ENCODE assay signal across 14 mouse cellular contexts in the genomic region with DNA sequence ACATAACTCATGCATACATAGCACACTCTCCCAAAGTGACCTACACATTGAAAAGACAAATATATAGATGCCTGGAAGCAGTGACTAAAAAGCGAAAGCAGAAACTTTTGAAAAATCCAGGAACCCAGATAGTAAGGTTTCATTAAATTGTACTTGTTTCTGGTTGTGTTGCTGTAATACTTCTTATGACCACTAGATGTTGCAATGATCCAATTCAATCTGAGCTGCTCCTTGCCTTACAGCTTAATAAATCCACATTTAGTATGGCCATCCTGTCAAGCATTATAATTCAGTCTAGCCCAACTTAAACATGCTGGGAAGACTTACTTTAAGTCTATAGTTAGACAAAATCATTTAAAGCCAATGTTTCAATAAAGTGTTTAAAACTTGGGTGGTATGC. TPM values are rescaled to one million over a fixed set of nuclear protein-coding genes. Genes with fewer than 3 reads are reported as not detected.
DNase-seq lines count a peak whose midpoint lies in the region; ATAC-seq and TF ChIP-seq lines count a peak whose summit lies in the region.
"Had no signal": no experiment of that assay in that cellular context is flagged by ENCODE, and none has a peak within 500 bp of the region (broad histone marks: within the 10 kb centered on the region; RNA-seq: fewer than 3 reads in every experiment).

No protein-coding gene starts in this region.

- peak; percentile 79 for TF ChIP-seq CTCF in liver, adult 2 months (IDR thresholded peaks at IDR 0.05; ENCODE audit: low read depth, low read length)
- TF ChIP-seq CTCF in MEL (IDR thresholded peaks at IDR 0.05 in 2 of 3, conservative IDR thresholded peaks at IDR 0.05 in 1 of 3; ENCODE audit: control insufficient read depth in 1 of 3, insufficient read depth in 1 of 3, low read depth in 2 of 3, low read length in 3 of 3, poor library complexity in 1 of 3, severe bottlenecking in 1 of 3), result peak in 2 of 3 experiments; percentile 68 to 78; a peak in 4 of 6 replicates

- H3K27ac ChIP-seq in embryonic facial prominence, embryonic 11.5 days (replicated peaks; ENCODE audit: low read depth, low read length), result no peak overlapping the region
- H3K27ac ChIP-seq in embryonic facial prominence, embryonic 10.5 days (replicated peaks), result no peak overlapping the region
- no peak overlapping the region for H3K27ac ChIP-seq in liver, adult 2 months (replicated peaks; ENCODE audit: insufficient read depth, low read depth, low read length)
- no peak overlapping the region for H3K27ac ChIP-seq in liver, embryonic 11.5 days (ENCODE audit: low read depth, low read length)
- H3K27ac ChIP-seq in MEL (ENCODE audit: control insufficient read depth, low read depth, low read length), result no peak overlapping the region
- H3K27ac ChIP-seq: embryonic facial prominence, embryonic 12.5 days had no signal

- 54% methylated on average over 1 of the region's 1 CpGs for WGBS in embryonic facial prominence, embryonic 11.5 days
- 55% methylated on average over 1 of the region's 1 CpGs for WGBS in embryonic facial prominence, embryonic 10.5 days
- 14% methylated on average over 1 of the region's 1 CpGs for WGBS in liver, adult 2 months
- 38% methylated on average over 1 of the region's 1 CpGs for WGBS in liver, embryonic 11.5 days

- DNase-seq in embryonic facial prominence, embryonic 11.5 days (ENCODE audit: low spot score), result peak; percentile 10
- no peak for DNase-seq in embryonic facial prominence, embryonic 10.5 days (ENCODE audit: low spot score)
- DNase-seq in liver, adult 2 months (ENCODE audit: extremely low read depth, low read depth, low spot score), result peak; percentile 72
- DNase-seq in liver, embryonic 11.5 days (ENCODE audit: low spot score), result no peak
- DNase-seq in MEL (ENCODE audit: low read depth, low spot score), result peak; percentile 45
- DNase-seq in forelimb bud, embryonic 11.5 days (ENCODE audit: low read depth, low spot score), result peak; percentile 5
- no peak for DNase-seq in yolk sac, embryonic 10.5 days (ENCODE audit: low spot score)
- no peak for DNase-seq in spleen, postnatal 36 days (ENCODE audit: low spot score in 2 of 2)
- DNase-seq: heart, postnatal 14 days; kidney, postnatal 25 days had no signal

- no peaks in the 10 kb centered on the region for H3K36me3 ChIP-seq in embryonic facial prominence, embryonic 11.5 days (replicated peaks; ENCODE audit: control insufficient read depth, insufficient read depth, low read depth, low read length)
- no peaks in the 10 kb centered on the region for H3K36me3 ChIP-seq in embryonic facial prominence, embryonic 10.5 days (replicated peaks)
- H3K36me3 ChIP-seq in liver, adult 2 months (ENCODE audit: control insufficient read depth, insufficient read depth, low read length), result no peaks in the 10 kb centered on the region
- H3K36me3 ChIP-seq in liver, embryonic 11.5 days (ENCODE audit: control insufficient read depth, insufficient read depth, low read length), result no peaks in the 10 kb centered on the region
- no peaks in the 10 kb centered on the region for H3K36me3 ChIP-seq in MEL (ENCODE audit: control insufficient read depth in 1 of 2, insufficient read depth in 2 of 2, low read length in 2 of 2)
- H3K36me3 ChIP-seq: embryonic facial prominence, embryonic 12.5 days had no signal

- no peak overlapping the region for H3K9ac ChIP-seq in embryonic facial prominence, embryonic 11.5 days (replicated peaks; ENCODE audit: low read length)
- no peak overlapping the region for H3K9ac ChIP-seq in liver, adult 2 months (ENCODE audit: low read depth, low read length)
- H3K9ac ChIP-seq in liver, embryonic 11.5 days (ENCODE audit: low read depth, low read length), result no peak overlapping the region
- no peak overlapping the region for H3K9ac ChIP-seq in MEL (ENCODE audit: control insufficient read depth, low read depth, low read length, poor library complexity, severe bottlenecking)
- H3K9ac ChIP-seq: embryonic facial prominence, embryonic 12.5 days had no signal

- peak; percentile 63 for TF ChIP-seq RAD21 in MEL (IDR thresholded peaks at IDR 0.05; ENCODE audit: low read depth, low read length)

- no peak overlapping the region for H3K4me3 ChIP-seq in embryonic facial prominence, embryonic 11.5 days (ENCODE audit: low read depth, low read length)
- no peak overlapping the region for H3K4me3 ChIP-seq in embryonic facial prominence, embryonic 10.5 days
- H3K4me3 ChIP-seq in liver, adult 2 months (ENCODE audit: insufficient read depth, low read depth, low read length), result no peak overlapping the region
- H3K4me3 ChIP-seq in liver, embryonic 11.5 days (ENCODE audit: low read depth, low read length), result no peak overlapping the region
- no peak overlapping the region for H3K4me3 ChIP-seq in MEL (ENCODE audit: control insufficient read depth in 1 of 2, insufficient read depth in 1 of 2, low read depth in 2 of 2, low read length in 2 of 2)
- H3K4me3 ChIP-seq: embryonic facial prominence, embryonic 12.5 days had no signal

- H3K27me3 ChIP-seq in embryonic facial prominence, embryonic 11.5 days (ENCODE audit: control insufficient read depth, insufficient read depth, low read length), result no peaks in the 10 kb centered on the region
- no peaks in the 10 kb centered on the region for H3K27me3 ChIP-seq in embryonic facial prominence, embryonic 10.5 days (replicated peaks; ENCODE audit: low read depth, poor library complexity, severe bottlenecking)
- no peaks in the 10 kb centered on the region for H3K27me3 ChIP-seq in liver, adult 2 months (ENCODE audit: control insufficient read depth, insufficient read depth, low read length)
- no peaks in the 10 kb centered on the region for H3K27me3 ChIP-seq in liver, embryonic 11.5 days (replicated peaks; ENCODE audit: control insufficient read depth, insufficient read depth, low read length)
- H3K27me3 ChIP-seq in MEL (ENCODE audit: control insufficient read depth in 1 of 2, insufficient read depth in 2 of 2, low read length in 2 of 2), result no peaks in the 10 kb centered on the region
- H3K27me3 ChIP-seq: embryonic facial prominence, embryonic 12.5 days had no signal

- H3K4me1 ChIP-seq in embryonic facial prominence, embryonic 11.5 days (ENCODE audit: control insufficient read depth, insufficient read depth, low read length), result no peaks in the 10 kb centered on the region
- H3K4me1 ChIP-seq in embryonic facial prominence, embryonic 10.5 days, result no peaks in the 10 kb centered on the region
- peaks cover 15% of the 10 kb centered on the region; the same call in 1 of the 2 replicates for H3K4me1 ChIP-seq in liver, adult 2 months (ENCODE audit: control insufficient read depth, insufficient read depth, low read length)
- no peaks in the 10 kb centered on the region for H3K4me1 ChIP-seq in liver, embryonic 11.5 days (replicated peaks; ENCODE audit: control insufficient read depth, insufficient read depth, low read length)
- H3K4me1 ChIP-seq in MEL (ENCODE audit: control insufficient read depth in 1 of 2, insufficient read depth in 2 of 2, low read length in 2 of 2), result no peaks in the 10 kb centered on the region
- H3K4me1 ChIP-seq: embryonic facial prominence, embryonic 12.5 days had no signal

- no peaks in the 10 kb centered on the region for H3K79me2 ChIP-seq in liver, adult 2 months (ENCODE audit: control insufficient read depth, insufficient read depth, low read length)
- H3K79me2 ChIP-seq in MEL (ENCODE audit: control insufficient read depth, insufficient read depth, low read length, poor library complexity), result no peaks in the 10 kb centered on the region

- no peak overlapping the region for H3K4me2 ChIP-seq in embryonic facial prominence, embryonic 11.5 days (ENCODE audit: low read depth, low read length)
- H3K4me2 ChIP-seq in liver, embryonic 11.5 days, result no peak overlapping the region
- H3K4me2 ChIP-seq: embryonic facial prominence, embryonic 12.5 days; midbrain, embryonic 11.5 days had no signal

- TF ChIP-seq EP300 in MEL (IDR thresholded peaks at IDR 0.05; ENCODE audit: low read depth in 1 of 2, low read length in 2 of 2), result no peak

- no peaks in the 10 kb centered on the region for H3K9me3 ChIP-seq in embryonic facial prominence, embryonic 11.5 days (replicated peaks; ENCODE audit: control insufficient read depth, low read length)
- no peaks in the 10 kb centered on the region for H3K9me3 ChIP-seq in embryonic facial prominence, embryonic 10.5 days
- H3K9me3 ChIP-seq in liver, embryonic 11.5 days (ENCODE audit: control insufficient read depth, low read length), result no peaks in the 10 kb centered on the region
- H3K9me3 ChIP-seq in MEL (replicated peaks; ENCODE audit: insufficient read depth, low read length), result no peaks in the 10 kb centered on the region
- H3K9me3 ChIP-seq: embryonic facial prominence, embryonic 12.5 days had no signal

- no peak for TF ChIP-seq POLR2A in liver, adult 2 months (IDR thresholded peaks at IDR 0.05; ENCODE audit: extremely low read depth, insufficient read depth, low read length)
- TF ChIP-seq POLR2A in MEL (IDR thresholded peaks at IDR 0.05; ENCODE audit: control insufficient read depth in 1 of 2, insufficient read depth in 1 of 2, low read depth in 1 of 2, low read length in 2 of 2, poor library complexity in 1 of 2), result no peak

- no peak for ATAC-seq in embryonic facial prominence, embryonic 11.5 days (replicated peaks; ENCODE audit: insufficient number of reproducible peaks, low FRiP score, low TSS enrichment, low read depth)
- ATAC-seq in liver, embryonic 11.5 days (replicated peaks; ENCODE audit: low FRiP score), result no peak

RNA-seq across cellular contexts. Expression of a gene that starts 10.7 kb away (rescaled TPM):
- not detected in 2 replicates for polyA plus RNA-seq in embryonic facial prominence, embryonic 11.5 days (2014; fragmentation: Nextera tagmentation; extraction: Ambion mirVana)
- polyA plus RNA-seq in embryonic facial prominence, embryonic 10.5 days (2016; fragmentation: Nextera tagmentation; extraction: Ambion mirVana), result not detected in 2 replicates
- total RNA-seq in liver, adult 2 months (2014; rRNA removed), result 2,681 and 2,768 TPM in 2 replicates
- 1,412 and 1,958 TPM in 2 replicates for polyA plus RNA-seq in liver, adult 2 months (2012; rRNA removed)
- polyA plus RNA-seq in liver, embryonic 11.5 days (2014; fragmentation: Nextera tagmentation; extraction: Ambion mirVana), result 0.05 and 0.19 TPM in 2 replicates
- not detected in 2 replicates for total RNA-seq in MEL (2012; rRNA removed)
- polyA plus RNA-seq in MEL (2012; ENCODE audit: insufficient read depth in 1 of 2, insufficient read length in 2 of 2, low read depth in 1 of 2, low replicate concordance in 2 of 2, missing spikeins in 1 of 2), result not detected
- total RNA-seq: left cerebral cortex, postnatal 36 days had no signal
- polyA plus RNA-seq: embryonic facial prominence, embryonic 12.5 days; midbrain, embryonic 11.5 days had no signal

RNA-seq across cellular contexts. Expression of a gene that starts 21.4 kb away (rescaled TPM):
- polyA plus RNA-seq in embryonic facial prominence, embryonic 11.5 days (2014; fragmentation: Nextera tagmentation; extraction: Ambion mirVana), result not detected in 2 replicates
- not detected in 2 replicates for polyA plus RNA-seq in embryonic facial prominence, embryonic 10.5 days (2016; fragmentation: Nextera tagmentation; extraction: Ambion mirVana)
- not detected in 2 replicates for total RNA-seq in liver, adult 2 months (2014; rRNA removed)
- polyA plus RNA-seq in liver, adult 2 months (2012; rRNA removed), result not detected in 2 replicates
- not detected in 2 replicates for polyA plus RNA-seq in liver, embryonic 11.5 days (2014; fragmentation: Nextera tagmentation; extraction: Ambion mirVana)
- not detected in 2 replicates for total RNA-seq in MEL (2012; rRNA removed)
- not detected for polyA plus RNA-seq in MEL (2012; ENCODE audit: insufficient read depth in 1 of 2, insufficient read length in 2 of 2, low read depth in 1 of 2, low replicate concordance in 2 of 2, missing spikeins in 1 of 2)
- total RNA-seq: gastrocnemius, adult 18-20 months; heart, postnatal 14 days; left cerebral cortex, postnatal 36 days had no signal
- polyA plus RNA-seq: embryonic facial prominence, embryonic 12.5 days; midbrain, embryonic 11.5 days had no signal

RNA-seq across cellular contexts. Expression of a gene that starts 25.1 kb away (rescaled TPM):
- polyA plus RNA-seq in embryonic facial prominence, embryonic 11.5 days (2014; fragmentation: Nextera tagmentation; extraction: Ambion mirVana), result not detected in 2 replicates
- polyA plus RNA-seq in embryonic facial prominence, embryonic 10.5 days (2016; fragmentation: Nextera tagmentation; extraction: Ambion mirVana), result 0.19 TPM in 1 of 2 replicates, not detected in the other
- not detected in 2 replicates for total RNA-seq in liver, adult 2 months (2014; rRNA removed)
- polyA plus RNA-seq in liver, adult 2 months (2012; rRNA removed), result not detected in 2 replicates
- not detected in 2 replicates for polyA plus RNA-seq in liver, embryonic 11.5 days (2014; fragmentation: Nextera tagmentation; extraction: Ambion mirVana)
- total RNA-seq in MEL (2012; rRNA removed), result not detected in 2 replicates
- polyA plus RNA-seq in MEL (2012; ENCODE audit: insufficient read depth in 1 of 2, insufficient read length in 2 of 2, low read depth in 1 of 2, low replicate concordance in 2 of 2, missing spikeins in 1 of 2), result not detected
- total RNA-seq: gastrocnemius, adult 18-20 months; heart, postnatal 14 days had no signal
- polyA plus RNA-seq: midbrain, embryonic 11.5 days had no signal

RNA-seq across cellular contexts. Expression of a gene that starts 37.5 kb away (rescaled TPM):
- not detected in 2 replicates for polyA plus RNA-seq in embryonic facial prominence, embryonic 11.5 days (2014; fragmentation: Nextera tagmentation; extraction: Ambion mirVana)
- polyA plus RNA-seq in embryonic facial prominence, embryonic 10.5 days (2016; fragmentation: Nextera tagmentation; extraction: Ambion mirVana), result not detected in 2 replicates
- 0.40 and 0.46 TPM in 2 replicates for total RNA-seq in liver, adult 2 months (2014; rRNA removed)
- 0.17 and 0.48 TPM in 2 replicates for polyA plus RNA-seq in liver, adult 2 months (2012; rRNA removed)
- not detected in 2 replicates for polyA plus RNA-seq in liver, embryonic 11.5 days (2014; fragmentation: Nextera tagmentation; extraction: Ambion mirVana)
- not detected in 2 replicates for total RNA-seq in MEL (2012; rRNA removed)
- not detected for polyA plus RNA-seq in MEL (2012; ENCODE audit: insufficient read depth in 1 of 2, insufficient read length in 2 of 2, low read depth in 1 of 2, low replicate concordance in 2 of 2, missing spikeins in 1 of 2)
- total RNA-seq: gastrocnemius, adult 18-20 months; left cerebral cortex, postnatal 36 days had no signal
- polyA plus RNA-seq: embryonic facial prominence, embryonic 12.5 days; midbrain, embryonic 11.5 days had no signal

RNA-seq across cellular contexts. Expression of a gene that starts 57.1 kb away (rescaled TPM):
- polyA plus RNA-seq in embryonic facial prominence, embryonic 11.5 days (2014; fragmentation: Nextera tagmentation; extraction: Ambion mirVana), result not detected in 2 replicates
- polyA plus RNA-seq in embryonic facial prominence, embryonic 10.5 days (2016; fragmentation: Nextera tagmentation; extraction: Ambion mirVana), result not detected in 2 replicates
- 199 and 293 TPM in 2 replicates for total RNA-seq in liver, adult 2 months (2014; rRNA removed)
- polyA plus RNA-seq in liver, adult 2 months (2012; rRNA removed), result 92.4 and 106 TPM in 2 replicates
- polyA plus RNA-seq in liver, embryonic 11.5 days (2014; fragmentation: Nextera tagmentation; extraction: Ambion mirVana), result 6.7 and 8.0 TPM in 2 replicates
- total RNA-seq in MEL (2012; rRNA removed), result not detected in 2 replicates
- polyA plus RNA-seq in MEL (2012; ENCODE audit: insufficient read depth in 1 of 2, insufficient read length in 2 of 2, low read depth in 1 of 2, low replicate concordance in 2 of 2, missing spikeins in 1 of 2), result not detected
- total RNA-seq: gastrocnemius, adult 18-20 months; heart, postnatal 14 days; left cerebral cortex, postnatal 36 days had no signal
- polyA plus RNA-seq: embryonic facial prominence, embryonic 12.5 days; midbrain, embryonic 11.5 days had no signal

Comparison
In these comparisons a context has a peak if more than half of its experiments do, and no peak if none do; other contexts are left out.
1. DNase-seq: peak in embryonic facial prominence, embryonic 11.5 days (single experiment), liver, adult 2 months (single experiment), MEL (single experiment) and forelimb bud, embryonic 11.5 days (single experiment); none in embryonic facial prominence, embryonic 10.5 days (single experiment), liver, embryonic 11.5 days (single experiment), yolk sac, embryonic 10.5 days (single experiment) and spleen, postnatal 36 days (0 of 2).
2. RNA of a gene that starts 10.7 kb away (polyA plus RNA-seq): 1,412 to 1,958 TPM in liver, adult 2 months; 0.05 to 0.19 TPM in liver, embryonic 11.5 days, not detected in embryonic facial prominence, embryonic 11.5 days, not detected in embryonic facial prominence, embryonic 10.5 days and not detected in MEL; every median in the first group is over 1,000 times any median in the second.